Mouse (Mus musculus) megakaryocyte, embryonic 14.5 days (primary cell): Measurements from ENCODE around the gene Gm3448.
"Not testable (repeated sequence)": the region's sequence is repeated elsewhere in the genome, so short reads cannot be mapped to it uniquely, and the experiment has no call there.

ENCODE experiments used
- FLI1 ChIP-seq: IDR thresholded peaks from 2 replicates; pipeline ENCODE4 v1.6.1; 2012; ENCODE audit warnings: low read length, inconsistent platforms, mixed read lengths
- GATA1 ChIP-seq: IDR thresholded peaks from 3 replicates; pipeline ENCODE4 v1.6.1; 2012; ENCODE audit warnings: mixed read lengths, low read length, inconsistent platforms, borderline replicate concordance

- not testable (repeated sequence) for TF ChIP-seq FLI1, GATA1
Observed at GRCm38 (mm10) chr17:15025513-15025912, 15.8 kb downstream of the Gm3448 start.
